Mouse (Mus musculus) CH12F3 (cell line): ENCODE measurements around the gene Ints6l.
"Not testable (repeated sequence)": the region's sequence is repeated elsewhere in the genome, so short reads cannot be mapped to it uniquely, and the experiment has no call there.

Experiments used
- in situ Hi-C: fragments of 300-500 bp; cut with MboI; formaldehyde crosslinking; loops from 2 replicates; pipeline ENCODE4 v1.14.3; 2020; ENCODE audit warnings: low sequenced_read_pairs

The Ints6l gene

DNA sequence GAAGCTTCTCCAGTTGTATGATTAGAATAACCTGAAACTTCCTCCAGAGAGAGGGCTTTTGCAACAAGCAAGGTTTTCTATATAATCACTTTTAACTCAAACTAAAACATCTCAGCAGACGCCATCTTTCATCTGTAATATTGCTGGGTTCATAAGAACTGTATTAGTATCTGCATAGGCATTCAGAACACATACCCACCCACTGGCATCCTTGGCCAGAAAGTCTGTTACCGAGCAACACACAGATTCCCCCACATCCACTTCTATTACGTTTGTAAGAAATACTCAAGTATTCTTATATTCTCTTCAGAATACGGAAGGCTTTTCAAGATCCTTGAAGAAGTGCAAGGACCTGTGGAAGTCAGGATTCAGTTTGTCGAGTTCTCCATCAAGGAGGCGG lies 69.8 kb downstream of the Ints6l start, which contains the start of gene Gm10477:
Gene Gm10477, plus strand, starts transcription at position 301 of the 400 bp plus-strand sequence.
- in situ Hi-C loops = not testable (repeated sequence)

DNA sequence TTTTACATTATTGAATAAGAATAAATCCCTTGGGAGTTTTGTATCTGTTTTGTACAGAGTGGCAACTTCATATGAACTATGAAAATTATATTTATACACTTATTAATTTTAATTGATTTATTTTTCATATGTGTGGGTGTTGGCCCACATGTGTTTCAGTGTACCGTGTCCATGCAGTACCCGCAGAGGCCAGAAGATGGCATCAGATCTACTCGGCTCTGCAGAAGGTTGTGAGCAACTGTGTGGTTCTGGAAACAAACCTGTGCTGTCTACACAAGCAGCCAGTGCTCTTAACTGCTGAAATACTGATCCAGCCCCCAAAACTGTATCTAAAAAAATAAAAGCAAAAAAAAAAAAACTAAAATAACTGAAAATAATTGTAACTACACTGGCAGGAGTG lies 76.6 kb downstream of the Ints6l start:
- in situ Hi-C loops = loop anchor here (25.0 kb wide), 1 partner anchor 231 kb away; no protein-coding TSS in a partner anchor

- in situ Hi-C loops = loop anchor here (25.0 kb wide), 1 partner anchor 225 kb away; no protein-coding TSS in a partner anchor
Observed at GRCm38 (mm10) chrX:56537162-56537561, 82.5 kb downstream of the Ints6l start.

GRCm38 (mm10) chrX:56549506-56549905 lies 94.8 kb downstream of the Ints6l start, which contains the start of gene Gm648:
Gene Gm648, minus strand, starts transcription at chrX:56549606.
- in situ Hi-C loops = loop anchor here (25.0 kb wide), 1 partner anchor 213 kb away; no protein-coding TSS in a partner anchor

- in situ Hi-C loops = no loop called here
Observed at GRCm38 (mm10) chrX:56553584-56553983, 98.9 kb downstream of the Ints6l start.
